In genomic region chr11:57813641-57814040, GRCm38 (mm10) we compare ENCODE assay signal across 23 mouse cellular contexts. TPM values are rescaled to one million over a fixed set of nuclear protein-coding genes. Genes with fewer than 3 reads are reported as not detected.
"Had no signal": no experiment of that assay in that cellular context is flagged by ENCODE, and none has a peak within 500 bp of the region (broad histone marks: within the 10 kb centered on the region; RNA-seq: fewer than 3 reads in every experiment).

No protein-coding gene starts in this region.

- DNase-seq: lung, adult 2 months; lung, postnatal 14 days; lung, postnatal 36 days; midbrain, embryonic 14.5 days; retina, postnatal 1 day; right cerebral cortex, adult 18-20 months; right cerebral cortex, postnatal 25 days; right cerebral cortex, postnatal 4 days; spleen, adult 18-20 months; thymus, adult 18-20 months; thymus, postnatal 14 days; thymus, postnatal 36 days had no signal

- H3K4me2 ChIP-seq: lung, embryonic 15.5 days; midbrain, embryonic 12.5 days; neural tube, embryonic 13.5 days; neural tube, embryonic 15.5 days had no signal

- ATAC-seq: lung, postnatal 0 days; midbrain, embryonic 16.5 days had no signal

- H3K27ac ChIP-seq: lung, embryonic 15.5 days; macrophage; midbrain, embryonic 10.5 days; midbrain, embryonic 12.5 days; neural tube, embryonic 13.5 days; neural tube, embryonic 15.5 days had no signal

- H3K4me1 ChIP-seq: midbrain, embryonic 10.5 days; midbrain, embryonic 12.5 days; neural tube, embryonic 13.5 days; neural tube, embryonic 15.5 days had no signal

- H3K9me3 ChIP-seq: lung, embryonic 15.5 days; midbrain, embryonic 10.5 days; midbrain, embryonic 12.5 days; neural tube, embryonic 13.5 days; neural tube, embryonic 15.5 days had no signal

- H3K27me3 ChIP-seq: lung, embryonic 15.5 days; midbrain, embryonic 12.5 days; neural tube, embryonic 13.5 days; neural tube, embryonic 15.5 days had no signal

- H3K9ac ChIP-seq: lung, embryonic 15.5 days; midbrain, embryonic 12.5 days; neural tube, embryonic 13.5 days; neural tube, embryonic 15.5 days had no signal

- H3K4me3 ChIP-seq: lung, embryonic 15.5 days; midbrain, embryonic 10.5 days; midbrain, embryonic 12.5 days; myocyte; neural tube, embryonic 13.5 days; neural tube, embryonic 15.5 days had no signal

RNA-seq across cellular contexts. Expression of gene Hand1, which starts 19.0 kb away (rescaled TPM):
- total RNA-seq: megakaryocyte, adult 5-6 weeks; megakaryocyte-erythroid progenitor cell, adult 5-6 weeks had no signal
- polyA plus RNA-seq: lung, adult 2 months; lung, postnatal 0 days; macrophage; midbrain, embryonic 10.5 days; midbrain, embryonic 12.5 days; midbrain, embryonic 14.5 days; midbrain, embryonic 16.5 days; myocyte; neural tube, embryonic 15.5 days had no signal
